Mouse (Mus musculus) limb, embryonic 14.5 days (tissue): ENCODE results near the gene Parp2. TPM values are rescaled to one million over a fixed set of nuclear protein-coding genes. Genes with fewer than 3 reads are reported as not detected.

Experiments used
- ATAC-seq: fragments of 200-750 bp; cut with Nextera tagmentation; 2 replicates; pipeline ENCODE4 v1.8.0; 2017; ENCODE audit warnings: low read depth, moderate number of reproducible peaks, moderate TSS enrichment; ENCODE audit not compliant: low FRiP score
- DNase-seq: peaks from one replicate; pipeline ENCODE4 v3.0.0-alpha.2; 2015; ENCODE audit warnings: low spot score
- H3K27ac ChIP-seq: fragments of 300-500 bp; sonication (generic); replicated peaks from 2 replicates; pipeline ENCODE4 v1.5.1; 2014; ENCODE audit warnings: low read depth, mild to moderate bottlenecking, low read length, moderate library complexity, mixed read lengths
- H3K27me3 ChIP-seq: fragments of 300-500 bp; sonication (generic); 2 replicates; pipeline ENCODE4 v1.6.1; 2014; ENCODE audit warnings: low read length, mixed read lengths; ENCODE audit not compliant: control insufficient read depth, insufficient read depth
- H3K36me3 ChIP-seq: fragments of 300-500 bp; sonication (generic); 2 replicates; pipeline ENCODE4 v1.6.1; 2014; ENCODE audit warnings: mild to moderate bottlenecking, low read length, moderate library complexity, mixed read lengths; ENCODE audit not compliant: control insufficient read depth, insufficient read depth
- H3K4me1 ChIP-seq: fragments of 300-500 bp; sonication (generic); 2 replicates; pipeline ENCODE4 v1.6.1; 2014; ENCODE audit warnings: antibody characterized with exemption, low read length, mixed read lengths; ENCODE audit not compliant: control insufficient read depth, insufficient read depth
- H3K4me2 ChIP-seq: fragments of 300-500 bp; sonication (generic); replicated peaks from 2 replicates; pipeline ENCODE4 v1.6.1; 2014; ENCODE audit warnings: low read depth, mild to moderate bottlenecking, low read length, moderate library complexity; ENCODE audit not compliant: severe bottlenecking
- H3K4me3 ChIP-seq: fragments of 300-500 bp; sonication (generic); replicated peaks from 2 replicates; pipeline ENCODE4 v1.5.1; 2014; ENCODE audit warnings: low read length
- H3K9ac ChIP-seq: fragments of 300-500 bp; sonication (generic); 2 replicates; pipeline ENCODE4 v1.6.1; 2014; ENCODE audit warnings: mild to moderate bottlenecking, low read depth, low read length, moderate library complexity; ENCODE audit not compliant: severe bottlenecking
- H3K9me3 ChIP-seq: fragments of 300-500 bp; sonication (generic); 2 replicates; pipeline ENCODE4 v1.6.1; 2016; ENCODE audit warnings: low read length; ENCODE audit not compliant: control insufficient read depth
- POLR2A ChIP-seq: fragments of 200-500 bp; IDR thresholded peaks from 2 replicates; pipeline ENCODE4 v1.8.0; 2012; ENCODE audit warnings: inconsistent platforms, mild to moderate bottlenecking, moderate library complexity, borderline replicate concordance; ENCODE audit not compliant: insufficient read depth, insufficient read length; ENCODE audit errors: extremely low read depth
- WGBS: fragments of 180-500 bp; shearing (Covaris S2); extraction: QIAGEN DNeasy Blood & Tissue Kit; methylation state at CpG from one replicate; pipeline ENCODE4 v1.1.7; 2014; 5-methylcytosine and 5-hydroxymethylcytosine counted together
- polyA plus RNA-seq, 2 experiments: library from polyadenylated mRNA; depleted of rRNA in 1 of 2; stranded (reverse) in 1 of 2; unstranded in 1 of 2; fragments of >200 nt; fragmentation: Nextera tagmentation in 1 of 2; extraction: Ambion mirVana in 1 of 2; gene quantifications; 2 replicates each; pipeline versions ENCODE4 v1.2.1 to v1.2.3; 2012 to 2014

Gene Parp2
- polyA plus RNA-seq, 2 experiments, result 57.8 to 86.6 TPM

GRCm38 (mm10) chr14:50784391-50785250, 23.0 kb upstream of the Parp2 start:
- Histone ChIP-seq H3K9me3 (no peaks in the 10 kb centered on the region), H3K4me2 (peak overlapping the region; percentile 53), H3K9ac (peak overlapping the region; percentile 78), H3K4me1 (peaks cover 5% of the 10 kb centered on the region; the same call in 1 of the 2 replicates), H3K4me3 (peak overlapping the region; percentile 70), H3K36me3 (peaks cover 21% of the 10 kb centered on the region), H3K27me3 (no peaks in the 10 kb centered on the region), H3K27ac (peak overlapping the region; percentile 61)
- TF ChIP-seq POLR2A, result no peak
- ATAC-seq (no peak), DNase-seq (peak; percentile 21)
- 25% methylated on average over 16 of the region's 16 CpGs for WGBS

- H3K9ac ChIP-seq, result peak within 1 kb of the TSS; percentile 78
- H3K4me1 ChIP-seq, result peaks cover 5% of the 10 kb centered on the region; the same call in 1 of the 2 replicates
- peak within 1 kb of the TSS; percentile 70 for H3K4me3 ChIP-seq
- ATAC-seq, result peak; percentile 95
- peak; percentile 52; the same call in 1 of the 2 replicates for TF ChIP-seq POLR2A
- peak within 1 kb of the TSS; percentile 61 for H3K27ac ChIP-seq
- H3K36me3 ChIP-seq, result peaks cover 16% of the 10 kb centered on the region
- DNase-seq, result peak; percentile 84
- H3K27me3 ChIP-seq, result no peaks in the 10 kb centered on the region
- H3K4me2 ChIP-seq, result peak within 1 kb of the TSS; percentile 53
- WGBS, result 0% methylated on average over 16 of the region's 21 CpGs
- no peaks in the 10 kb centered on the region for H3K9me3 ChIP-seq
These were observed 22.4 kb upstream of the Parp2 start, which contains the start of gene Ttc5 for GRCm38 (mm10) chr14:50785251-50785637. Gene Ttc5 (minus strand): TSS chr14:50785519.

GRCm38 (mm10) chr14:50788157-50788556, 19.5 kb upstream of the Parp2 start:
- no peak overlapping the region for H3K4me2 ChIP-seq
- peak; percentile 26 for DNase-seq
- H3K27ac ChIP-seq, result no peak overlapping the region
- no peak for TF ChIP-seq POLR2A
- no peak overlapping the region for H3K9ac ChIP-seq
- no peak overlapping the region for H3K4me3 ChIP-seq
- H3K36me3 ChIP-seq, result no peaks in the 10 kb centered on the region
- H3K4me1 ChIP-seq, result peaks cover 5% of the 10 kb centered on the region; the same call in 1 of the 2 replicates
- no peaks in the 10 kb centered on the region for H3K27me3 ChIP-seq
- WGBS, result 23% methylated on average over 2 of the region's 2 CpGs
- no peak for ATAC-seq
- H3K9me3 ChIP-seq, result no peaks in the 10 kb centered on the region

DNA sequence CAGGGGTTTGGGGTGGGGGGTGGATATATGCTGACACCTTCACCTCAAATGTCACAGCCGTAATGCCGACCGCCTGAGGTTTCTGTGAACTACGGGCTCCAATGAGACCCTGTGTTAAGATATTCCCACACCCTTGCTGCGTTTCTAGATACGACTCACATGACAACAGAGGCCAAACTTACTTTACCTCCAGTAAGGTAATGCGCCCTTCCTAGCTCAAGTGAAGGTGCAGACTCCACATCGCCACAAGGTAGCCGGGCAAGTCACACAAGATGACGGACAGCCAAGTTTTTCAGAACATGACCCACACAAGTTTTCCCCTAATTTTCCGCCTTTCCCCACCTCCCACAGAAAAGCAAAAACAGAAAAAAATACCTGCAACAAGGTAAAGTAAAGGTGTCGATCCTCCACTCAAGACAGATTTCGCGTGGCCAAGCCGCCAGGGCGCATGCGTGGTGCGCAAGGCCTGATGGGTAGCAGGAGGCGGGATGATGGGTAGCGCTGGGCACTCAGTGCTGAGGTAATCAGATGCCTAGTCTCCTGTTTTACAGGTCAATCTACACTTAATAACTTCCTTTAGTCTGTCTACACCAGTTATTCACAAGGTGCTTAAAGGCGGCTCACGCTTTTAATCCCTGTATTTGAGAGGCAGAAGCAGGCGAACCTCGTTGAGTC, 12.2 kb upstream of the Parp2 start:
- Histone ChIP-seq H3K4me3 (no peak overlapping the region), H3K4me2 (no peak overlapping the region), H3K9me3 (no peaks in the 10 kb centered on the region), H3K27me3 (no peaks in the 10 kb centered on the region), H3K9ac (no peak overlapping the region), H3K27ac (no peak overlapping the region), H3K4me1 (no peaks in the 10 kb centered on the region), H3K36me3 (no peaks in the 10 kb centered on the region)
- ATAC-seq (no peak), DNase-seq (no peak)
- WGBS, result 90% methylated on average over 24 of the region's 24 CpGs
- no peak for TF ChIP-seq POLR2A

DNA sequence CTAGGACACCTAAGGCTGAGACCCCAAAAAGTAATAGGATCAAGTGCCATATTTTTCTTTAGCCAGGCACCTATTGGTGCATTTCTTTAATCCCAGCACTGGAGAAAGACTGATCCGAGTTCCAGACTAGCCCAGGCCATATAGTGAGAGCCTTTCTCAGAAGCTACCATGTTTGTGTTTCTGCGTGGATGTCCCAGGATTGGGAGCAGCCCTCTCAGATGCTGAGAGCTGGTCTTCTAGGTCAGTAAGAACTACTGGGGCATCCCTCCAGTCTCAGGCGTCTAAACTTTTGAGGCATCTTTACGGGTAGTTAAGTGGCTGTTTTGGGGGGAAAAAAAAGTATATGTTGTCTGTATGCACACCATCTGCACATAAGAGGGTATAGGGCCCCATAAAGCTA, 11.7 kb upstream of the Parp2 start:
- ATAC-seq (no peak), DNase-seq (no peak)
- H3K36me3 ChIP-seq, result no peaks in the 10 kb centered on the region
- no peak for TF ChIP-seq POLR2A
- H3K9me3 ChIP-seq, result no peaks in the 10 kb centered on the region
- no peak overlapping the region for H3K4me2 ChIP-seq
- WGBS, result 82% methylated on average over 4 of the region's 4 CpGs
- H3K4me3 ChIP-seq, result no peak overlapping the region
- H3K9ac ChIP-seq, result no peak overlapping the region
- no peak overlapping the region for H3K27ac ChIP-seq
- H3K27me3 ChIP-seq, result no peaks in the 10 kb centered on the region
- H3K4me1 ChIP-seq, result no peaks in the 10 kb centered on the region
